8 mouse cellular contexts compared by ENCODE assay signal in genomic region chr6:114878841-114879520, GRCm38 (mm10).
DNase-seq lines count a peak whose midpoint lies in the region; ATAC-seq and TF ChIP-seq lines count a peak whose summit lies in the region.
"Had no signal": no experiment of that assay in that cellular context is flagged by ENCODE, and none has a peak within 500 bp of the region (broad histone marks: within the 10 kb centered on the region; RNA-seq: fewer than 3 reads in every experiment).

No protein-coding gene starts in this region.

- H3K27ac ChIP-seq in layer of hippocampus, adult 2 months, result peak overlapping the region; percentile 72
- peak overlapping the region; percentile 36 for H3K27ac ChIP-seq in embryonic facial prominence, embryonic 10.5 days (replicated peaks)
- H3K27ac ChIP-seq in heart, embryonic 14.5 days (replicated peaks in 1 of 2; ENCODE audit: control insufficient read depth in 1 of 2, insufficient read depth in 1 of 2, low read depth in 2 of 2, low read length in 2 of 2), result peak overlapping the region; percentile 30 to 35; a peak in 3 of 4 replicates

- H3K27me3 ChIP-seq in embryonic facial prominence, embryonic 10.5 days (replicated peaks; ENCODE audit: low read depth, poor library complexity, severe bottlenecking), result no peaks in the 10 kb centered on the region
- H3K27me3 ChIP-seq in heart, embryonic 14.5 days (ENCODE audit: control insufficient read depth, insufficient read depth, low read length), result no peaks in the 10 kb centered on the region

- TF ChIP-seq CTCF in layer of hippocampus, adult 2 months (conservative IDR thresholded peaks at IDR 0.05), result no peak

- no peak overlapping the region for H3K4me3 ChIP-seq in layer of hippocampus, adult 2 months
- no peak overlapping the region for H3K4me3 ChIP-seq in embryonic facial prominence, embryonic 10.5 days
- H3K4me3 ChIP-seq in heart, embryonic 14.5 days (ENCODE audit: control insufficient read depth in 1 of 2, insufficient read depth in 1 of 2, low read depth in 1 of 2, low read length in 2 of 2), result no peak overlapping the region

- no peaks in the 10 kb centered on the region; the same call in 1 of the 2 replicates for H3K9me3 ChIP-seq in embryonic facial prominence, embryonic 10.5 days
- H3K9me3 ChIP-seq in heart, embryonic 14.5 days (ENCODE audit: control insufficient read depth, low read length), result no peaks in the 10 kb centered on the region

- WGBS in embryonic facial prominence, embryonic 10.5 days, result 91% methylated on average over 19 of the region's 19 CpGs
- WGBS in heart, embryonic 14.5 days, result 55% methylated on average over 19 of the region's 19 CpGs

- H3K36me3 ChIP-seq in embryonic facial prominence, embryonic 10.5 days (replicated peaks), result peaks cover 19% of the 10 kb centered on the region
- peaks cover 5% of the 10 kb centered on the region; the same call in 1 of the 2 replicates for H3K36me3 ChIP-seq in heart, embryonic 14.5 days (ENCODE audit: control insufficient read depth, insufficient read depth, low read length)

- ATAC-seq in heart, embryonic 14.5 days (ENCODE audit: insufficient number of reproducible peaks, insufficient read depth, low FRiP score, low read depth), result no peak

- H3K9ac ChIP-seq in heart, embryonic 14.5 days (ENCODE audit: low read length), result peak overlapping the region; percentile 32; the same call in 1 of the 2 replicates

- peaks cover 99% of the 10 kb centered on the region for H3K4me1 ChIP-seq in embryonic facial prominence, embryonic 10.5 days
- H3K4me1 ChIP-seq in heart, embryonic 14.5 days (ENCODE audit: control insufficient read depth in 2 of 2, insufficient read depth in 2 of 2, low read length in 2 of 2), result peaks cover 73 to 99% of the 10 kb centered on the region in 2 experiments

- no peak for DNase-seq in layer of hippocampus, adult 2 months (ENCODE audit: low spot score in 2 of 2)
- no peak for DNase-seq in layer of hippocampus, adult 9-11 months
- no peak for DNase-seq in embryonic facial prominence, embryonic 10.5 days (ENCODE audit: low spot score)
- DNase-seq in kidney, postnatal 25 days, result peak; percentile 88 to 93
- no peak for DNase-seq in layer of hippocampus, postnatal 25 days (ENCODE audit: extremely low spot score in 1 of 2, low spot score in 1 of 2)
- no peak for DNase-seq in urinary bladder, postnatal 4 days (ENCODE audit: low spot score in 2 of 2)
- DNase-seq: cerebellum, postnatal 36 days had no signal

- peak overlapping the region; percentile 1; the same call in 1 of the 2 replicates for H3K4me2 ChIP-seq in heart, embryonic 14.5 days (ENCODE audit: low read length)

Comparison
In these comparisons a context has a peak if more than half of its experiments do, and no peak if none do; other contexts are left out.
1. DNase-seq: peak in kidney, postnatal 25 days (2 of 2); none in layer of hippocampus, adult 2 months (0 of 2), layer of hippocampus, adult 9-11 months (single experiment), embryonic facial prominence, embryonic 10.5 days (single experiment), layer of hippocampus, postnatal 25 days (0 of 2) and urinary bladder, postnatal 4 days (0 of 2).
2. Peak in every context shown above with its lines, with median percentiles within 50 percentile points of each other: H3K27ac ChIP-seq.